Mouse (Mus musculus): Measurements from ENCODE around the gene Apoc1. TPM values are rescaled to one million over a fixed set of nuclear protein-coding genes. Genes with fewer than 3 reads are reported as not detected.

The Apoc1 gene
- total RNA-seq (2015) (3.8 and 7.8 TPM in 2 replicates), total RNA-seq (2017) (4.2 and 15.8 TPM in 2 replicates)

GRCm38 (mm10) chr7:19691873-19692865 lies at the start of gene Apoc1:
Apoc1 (minus strand) TSS chr7:19692660.
- no peak for ATAC-seq (ENCODE audit: poor library complexity, severe bottlenecking)

- no peak for ATAC-seq (ENCODE audit: poor library complexity, severe bottlenecking)
Measured at GRCm38 (mm10) chr7:19741329-19742031, 49.0 kb upstream of the Apoc1 start.

- no peak for ATAC-seq (ENCODE audit: poor library complexity, severe bottlenecking)
Measured at GRCm38 (mm10) chr7:19740269-19740668, 47.8 kb upstream of the Apoc1 start.

GRCm38 (mm10) chr7:19738771-19739170 lies 46.3 kb upstream of the Apoc1 start:
- no peak for ATAC-seq (ENCODE audit: poor library complexity, severe bottlenecking)

GRCm38 (mm10) chr7:19736389-19737057 lies 44.1 kb upstream of the Apoc1 start:
- ATAC-seq (ENCODE audit: poor library complexity, severe bottlenecking), result no peak

GRCm38 (mm10) chr7:19734178-19734666 lies 41.8 kb upstream of the Apoc1 start:
- ATAC-seq (ENCODE audit: poor library complexity, severe bottlenecking), result no peak

- no peak for ATAC-seq (ENCODE audit: poor library complexity, severe bottlenecking)
Measured at GRCm38 (mm10) chr7:19726541-19726940, 34.1 kb upstream of the Apoc1 start.

GRCm38 (mm10) chr7:19724167-19724566 lies 31.7 kb upstream of the Apoc1 start:
- ATAC-seq (ENCODE audit: poor library complexity, severe bottlenecking), result no peak

GRCm38 (mm10) chr7:19722754-19723195 lies 30.3 kb upstream of the Apoc1 start:
- no peak for ATAC-seq (ENCODE audit: poor library complexity, severe bottlenecking)

- no peak for ATAC-seq (ENCODE audit: poor library complexity, severe bottlenecking)
Measured at GRCm38 (mm10) chr7:19719200-19719599, 26.7 kb upstream of the Apoc1 start.

GRCm38 (mm10) chr7:19718297-19718952 lies 26.0 kb upstream of the Apoc1 start:
- no peak for ATAC-seq (ENCODE audit: poor library complexity, severe bottlenecking)

GRCm38 (mm10) chr7:19717346-19717745 lies 24.9 kb upstream of the Apoc1 start:
- no peak for ATAC-seq (ENCODE audit: poor library complexity, severe bottlenecking)

- no peak for ATAC-seq (ENCODE audit: poor library complexity, severe bottlenecking)
Measured at GRCm38 (mm10) chr7:19716822-19717221, 24.4 kb upstream of the Apoc1 start.

- no peak for ATAC-seq (ENCODE audit: poor library complexity, severe bottlenecking)
Measured at GRCm38 (mm10) chr7:19716055-19716682, 23.7 kb upstream of the Apoc1 start.

- peak; percentile 89 for ATAC-seq (ENCODE audit: poor library complexity, severe bottlenecking)
Measured at GRCm38 (mm10) chr7:19715239-19716054, 23.0 kb upstream of the Apoc1 start, which contains the start of gene Tomm40. Tomm40 (minus strand) TSS chr7:19715438.

GRCm38 (mm10) chr7:19714836-19715235 lies 22.4 kb upstream of the Apoc1 start:
- no peak for ATAC-seq (ENCODE audit: poor library complexity, severe bottlenecking)

- ATAC-seq (ENCODE audit: poor library complexity, severe bottlenecking), result no peak
Measured at GRCm38 (mm10) chr7:19713598-19713997, 21.1 kb upstream of the Apoc1 start.

GRCm38 (mm10) chr7:19713196-19713595 lies 20.7 kb upstream of the Apoc1 start:
- ATAC-seq (ENCODE audit: poor library complexity, severe bottlenecking), result no peak

- ATAC-seq (ENCODE audit: poor library complexity, severe bottlenecking), result no peak
Measured at GRCm38 (mm10) chr7:19712414-19712813, 20.0 kb upstream of the Apoc1 start.
